Mouse (Mus musculus): ENCODE measurements at regions not wholly inside any gene's neighbourhood (a gene's known extent, or its start where the extent isn't known, plus 50 kb on each side); places are given as distances from the start of the nearest gene placed in this dataset.
A peak's percentile ranks its signal among the peaks of the same experiment; 100 is the strongest.

GRCm38 (mm10) chr13:28718868-28719265 is 234.6 kb downstream of the Sox4 start:
- no peak overlapping the region for H3K9ac ChIP-seq (ENCODE audit: low read depth, low read length)
- no peaks in the 10 kb centered on the region for H3K4me1 ChIP-seq (replicated peaks; ENCODE audit: insufficient read depth, low read length)
- 44% methylated on average over 5 of the region's 5 CpGs for WGBS
- DNase-seq (ENCODE audit: low spot score): peak; percentile 68
- no peak for TF ChIP-seq CTCF (IDR thresholded peaks at IDR 0.05; ENCODE audit: low read depth)
- H3K4me2 ChIP-seq (ENCODE audit: low read length): no peak overlapping the region
- H3K27ac ChIP-seq: peak overlapping the region; percentile 40; the same call in 1 of the 2 replicates
- no peaks in the 10 kb centered on the region for H3K36me3 ChIP-seq (ENCODE audit: insufficient read depth, low read length)
- H3K4me3 ChIP-seq (replicated peaks; ENCODE audit: low read depth, low read length): no peak overlapping the region
- H3K9me3 ChIP-seq (replicated peaks; ENCODE audit: low read length): no peaks in the 10 kb centered on the region
- no peaks in the 10 kb centered on the region for H3K27me3 ChIP-seq (ENCODE audit: insufficient read depth, low read length)
- peak; percentile 51 for ATAC-seq (replicated peaks; ENCODE audit: low FRiP score, low read depth)

- Histone ChIP-seq H3K9me3 (replicated peaks; ENCODE audit: low read length) (no peaks in the 10 kb centered on the region), H3K27me3 (ENCODE audit: insufficient read depth, low read length) (no peaks in the 10 kb centered on the region), H3K9ac (ENCODE audit: low read depth, low read length) (no peak overlapping the region), H3K4me3 (replicated peaks; ENCODE audit: low read depth, low read length) (no peak overlapping the region), H3K4me2 (ENCODE audit: low read length) (no peak overlapping the region), H3K27ac (peak overlapping the region; percentile 40; the same call in 1 of the 2 replicates), H3K36me3 (ENCODE audit: insufficient read depth, low read length) (no peaks in the 10 kb centered on the region), H3K4me1 (replicated peaks; ENCODE audit: insufficient read depth, low read length) (no peaks in the 10 kb centered on the region)
- no peak for TF ChIP-seq CTCF (IDR thresholded peaks at IDR 0.05; ENCODE audit: low read depth)
- ATAC-seq (replicated peaks; ENCODE audit: low FRiP score, low read depth): peak; percentile 86
- WGBS: 15% methylated on average over 11 of the region's 11 CpGs
- peak; percentile 89 for DNase-seq (ENCODE audit: low spot score)
Measured at GRCm38 (mm10) chr13:28718169-28718867, 235.2 kb downstream of the Sox4 start.

- Histone ChIP-seq H3K4me3 (replicated peaks; ENCODE audit: low read depth, low read length) (no peak overlapping the region), H3K4me2 (ENCODE audit: low read length) (no peak overlapping the region), H3K9me3 (replicated peaks; ENCODE audit: low read length) (no peaks in the 10 kb centered on the region), H3K27ac (peak overlapping the region; percentile 40; the same call in 1 of the 2 replicates), H3K4me1 (replicated peaks; ENCODE audit: insufficient read depth, low read length) (no peaks in the 10 kb centered on the region), H3K36me3 (ENCODE audit: insufficient read depth, low read length) (no peaks in the 10 kb centered on the region), H3K9ac (ENCODE audit: low read depth, low read length) (no peak overlapping the region), H3K27me3 (ENCODE audit: insufficient read depth, low read length) (no peaks in the 10 kb centered on the region)
- WGBS: 91% methylated on average over 4 of the region's 4 CpGs
- TF ChIP-seq CTCF (IDR thresholded peaks at IDR 0.05; ENCODE audit: low read depth): no peak
- ATAC-seq (replicated peaks; ENCODE audit: low FRiP score, low read depth): no peak
- DNase-seq (ENCODE audit: low spot score): no peak
Measured at GRCm38 (mm10) chr13:28717404-28717803, 236.1 kb downstream of the Sox4 start.

- no peak overlapping the region for H3K4me2 ChIP-seq (ENCODE audit: low read length)
- 75% methylated on average over 7 of the region's 7 CpGs for WGBS
- no peaks in the 10 kb centered on the region for H3K27me3 ChIP-seq (ENCODE audit: insufficient read depth, low read length)
- DNase-seq (ENCODE audit: low spot score) (no peak), ATAC-seq (replicated peaks; ENCODE audit: low FRiP score, low read depth) (no peak)
- H3K4me3 ChIP-seq (replicated peaks; ENCODE audit: low read depth, low read length): no peak overlapping the region
- no peaks in the 10 kb centered on the region for H3K36me3 ChIP-seq (ENCODE audit: insufficient read depth, low read length)
- H3K9me3 ChIP-seq (replicated peaks; ENCODE audit: low read length): no peaks in the 10 kb centered on the region
- no peak overlapping the region for H3K27ac ChIP-seq
- H3K9ac ChIP-seq (ENCODE audit: low read depth, low read length): no peak overlapping the region
- H3K4me1 ChIP-seq (replicated peaks; ENCODE audit: insufficient read depth, low read length): no peaks in the 10 kb centered on the region
- TF ChIP-seq CTCF (IDR thresholded peaks at IDR 0.05; ENCODE audit: low read depth): no peak
Measured at GRCm38 (mm10) chr13:28709966-28710365, 243.5 kb downstream of the Sox4 start.

GRCm38 (mm10) chr13:28701309-28701708 is 252.2 kb downstream of the Sox4 start:
- H3K27me3 ChIP-seq (ENCODE audit: insufficient read depth, low read length): no peaks in the 10 kb centered on the region
- TF ChIP-seq CTCF (IDR thresholded peaks at IDR 0.05; ENCODE audit: low read depth): no peak
- H3K4me2 ChIP-seq (ENCODE audit: low read length): no peak overlapping the region
- H3K9ac ChIP-seq (ENCODE audit: low read depth, low read length): no peak overlapping the region
- H3K36me3 ChIP-seq (ENCODE audit: insufficient read depth, low read length): no peaks in the 10 kb centered on the region
- no peaks in the 10 kb centered on the region for H3K9me3 ChIP-seq (replicated peaks; ENCODE audit: low read length)
- no peak overlapping the region for H3K27ac ChIP-seq
- ATAC-seq (replicated peaks; ENCODE audit: low FRiP score, low read depth) (no peak), DNase-seq (ENCODE audit: low spot score) (no peak)
- 0 out of 2 replicates have a peak, but pooled peaks cover 10% of the 10 kb centered on the region for H3K4me1 ChIP-seq (replicated peaks; ENCODE audit: insufficient read depth, low read length)
- no peak overlapping the region for H3K4me3 ChIP-seq (replicated peaks; ENCODE audit: low read depth, low read length)
- WGBS: 68% methylated on average over 1 of the region's 1 CpGs

GRCm38 (mm10) chr13:28700081-28700480 is 253.4 kb downstream of the Sox4 start:
- whole genome bisulfite sequencing: 44% methylated on average over 3 of the region's 3 CpGs
- no peak overlapping the region for H3K4me2 ChIP-seq (ENCODE audit: low read length)
- H3K4me3 ChIP-seq (replicated peaks; ENCODE audit: low read depth, low read length): no peak overlapping the region
- TF ChIP-seq CTCF (IDR thresholded peaks at IDR 0.05; ENCODE audit: low read depth): no peak
- H3K36me3 ChIP-seq (ENCODE audit: insufficient read depth, low read length): no peaks in the 10 kb centered on the region
- H3K27ac ChIP-seq: no peak overlapping the region
- ATAC-seq (replicated peaks; ENCODE audit: low FRiP score, low read depth) (no peak), DNase-seq (ENCODE audit: low spot score) (no peak)
- no peaks in the 10 kb centered on the region for H3K27me3 ChIP-seq (ENCODE audit: insufficient read depth, low read length)
- H3K9me3 ChIP-seq (replicated peaks; ENCODE audit: low read length): no peaks in the 10 kb centered on the region
- no peak overlapping the region for H3K9ac ChIP-seq (ENCODE audit: low read depth, low read length)
- H3K4me1 ChIP-seq (replicated peaks; ENCODE audit: insufficient read depth, low read length): 0 out of 2 replicates have a peak, but pooled peaks cover 10% of the 10 kb centered on the region
